Mouse (Mus musculus) layer of hippocampus, adult 18-20 months (tissue): ENCODE data around the gene Slc1a3. TPM values are rescaled to one million over a fixed set of nuclear protein-coding genes. Genes with fewer than 3 reads are reported as not detected.

Experiments
- DNase-seq, 2 experiments: peaks; one replicate each; pipeline ENCODE4 v3.0.0; 2022; ENCODE audit warnings: low spot score in 2 of 2
- total RNA-seq, 2 experiments: library from RNA; stranded (reverse); gene quantifications; 2 replicates each; pipeline ENCODE4 v1.2.3; 2021

The Slc1a3 gene
- total RNA-seq, 2 experiments from 2014 or later: 371 to 373 TPM

GRCm38 (mm10) chr15:8659977-8660376 lies 50.6 kb downstream of the Slc1a3 start:
- DNase-seq: no peak

- DNase-seq: peak in 1 of 2 experiments; percentile 47
Measured at GRCm38 (mm10) chr15:8659483-8659971, 51.0 kb downstream of the Slc1a3 start.

DNA sequence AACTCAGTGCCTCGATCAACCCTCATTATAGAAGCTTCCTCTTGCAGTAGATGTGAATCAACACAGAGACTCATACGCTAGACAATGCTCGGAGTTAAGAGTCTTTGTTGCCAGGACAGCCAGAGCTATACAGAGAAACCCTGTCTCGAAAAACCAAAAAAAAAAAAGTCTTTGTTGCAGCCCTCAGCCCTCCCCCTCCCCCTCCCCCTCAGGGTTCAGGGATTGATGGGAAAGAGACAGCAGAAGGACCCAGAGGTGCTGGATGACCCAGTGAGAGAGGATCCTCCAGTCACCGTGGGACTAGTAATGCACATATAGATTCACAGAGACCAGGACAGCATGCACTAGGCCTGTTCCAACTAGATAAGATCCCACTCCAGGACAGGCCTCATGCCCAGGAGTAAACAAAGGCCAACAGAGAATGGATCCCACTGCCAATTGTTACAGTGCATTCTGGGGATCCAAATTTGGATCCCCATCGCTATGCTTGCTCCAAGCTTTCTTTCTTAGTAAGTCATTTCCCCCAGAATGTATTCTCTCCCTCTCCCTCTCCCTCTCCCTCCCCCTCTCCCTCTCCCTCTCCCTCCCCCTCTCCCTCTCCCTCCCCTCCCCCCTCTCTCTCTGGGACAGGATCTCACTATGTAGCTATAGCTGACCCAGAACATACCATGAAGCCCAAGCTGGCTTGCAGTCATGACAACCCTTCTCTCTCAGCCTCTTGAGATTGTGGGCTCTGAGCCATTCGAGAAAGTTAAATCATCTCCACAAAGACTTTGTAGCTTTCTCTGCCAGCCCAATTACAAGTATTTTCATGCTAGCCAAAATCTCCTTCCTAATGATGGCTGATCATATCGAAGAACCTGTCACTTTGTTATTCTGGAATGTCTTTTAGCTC lies 52.2 kb downstream of the Slc1a3 start:
- no peak for DNase-seq

DNA sequence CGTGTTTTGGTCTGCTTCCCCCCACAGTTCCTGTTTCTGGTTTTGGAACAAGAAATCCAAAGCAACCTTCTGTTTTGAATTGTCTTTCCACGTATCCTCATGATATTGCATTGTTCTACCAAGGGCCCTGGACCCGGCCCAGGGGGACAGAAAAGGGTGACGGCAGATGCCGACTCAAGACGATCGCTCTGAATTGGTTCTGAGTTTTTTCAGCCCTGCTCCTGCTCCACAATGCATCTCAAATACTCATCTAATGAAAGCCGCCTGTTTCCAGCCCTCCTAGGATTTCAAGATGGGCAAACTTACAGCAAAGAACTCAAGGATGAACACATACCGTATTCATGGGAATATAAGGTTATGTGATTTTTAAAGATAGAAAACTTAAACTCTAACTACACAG lies 55.3 kb downstream of the Slc1a3 start:
- no peak for DNase-seq

DNA sequence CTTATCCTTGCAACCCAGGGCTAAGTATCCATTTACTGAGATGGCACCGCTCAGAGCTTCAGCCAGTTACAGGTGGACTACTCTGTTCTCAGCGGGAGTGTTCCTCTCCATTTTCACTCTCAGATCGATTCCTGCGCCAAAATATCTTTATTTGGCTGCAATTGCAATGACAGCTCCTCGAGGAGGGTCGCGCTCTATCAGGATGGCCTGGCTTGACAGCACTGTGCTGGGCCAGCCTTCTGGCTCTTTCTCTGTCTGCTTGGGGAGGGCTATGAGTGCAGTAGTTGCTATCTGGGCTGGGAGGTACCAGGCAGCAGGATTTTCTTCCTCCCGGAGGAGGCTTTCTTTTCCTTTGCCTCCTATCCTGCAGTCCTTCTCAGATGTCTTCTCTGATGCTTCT lies 57.9 kb downstream of the Slc1a3 start:
- no peak for DNase-seq

DNA sequence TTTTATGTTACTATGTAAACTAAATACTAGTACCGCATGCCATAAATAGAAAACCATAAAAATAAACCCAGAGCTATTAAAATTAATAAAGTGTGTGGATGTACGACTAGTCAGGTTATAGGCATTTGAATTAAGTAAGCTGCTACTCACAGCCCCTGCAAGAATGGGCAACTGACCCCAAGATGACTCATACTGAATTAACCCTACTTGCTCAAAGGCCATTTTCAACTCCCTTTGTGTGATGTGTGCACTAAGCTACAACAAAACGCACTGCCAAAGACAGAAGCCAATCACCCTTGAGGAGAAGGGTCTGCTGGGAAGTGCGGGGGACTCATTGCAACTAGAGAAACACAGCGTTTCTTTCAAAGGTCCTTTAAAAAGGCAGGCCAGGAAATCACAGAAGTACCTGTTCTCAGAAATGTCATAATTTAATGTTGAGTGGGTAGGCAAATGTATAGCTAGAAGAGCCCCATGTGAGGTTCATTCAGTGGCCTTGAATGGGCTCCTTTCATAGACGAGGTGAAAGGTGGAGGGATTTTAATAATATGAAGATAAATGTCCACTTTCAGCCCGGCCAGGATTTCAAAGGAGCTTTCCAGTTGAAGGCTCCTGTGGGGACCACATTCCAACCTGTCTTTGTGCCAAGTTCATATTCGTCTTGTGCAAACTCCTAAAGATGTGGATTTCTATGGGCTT lies 66.4 kb downstream of the Slc1a3 start:
- DNase-seq: no peak

DNA sequence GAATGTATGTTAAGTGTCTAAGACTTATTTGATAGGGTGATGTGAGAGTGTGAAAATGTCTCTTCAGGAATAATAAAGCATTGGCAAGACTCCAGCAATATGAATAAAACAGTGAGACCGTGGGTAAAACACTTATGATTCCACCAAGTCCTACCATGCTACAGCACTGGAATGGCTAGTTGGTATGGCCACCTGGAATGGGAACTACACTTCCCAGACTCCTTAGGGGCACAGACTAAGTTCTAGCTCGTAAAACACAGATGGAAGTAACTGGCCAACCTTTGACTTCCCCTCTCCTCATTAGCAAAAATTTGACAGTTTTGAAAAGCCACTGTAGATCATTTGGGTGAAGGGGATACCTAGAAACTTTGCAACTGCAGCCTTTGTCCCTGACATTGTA lies 70.7 kb downstream of the Slc1a3 start:
- DNase-seq: no peak

- no peak for DNase-seq
Measured at GRCm38 (mm10) chr15:8638568-8639325, 71.8 kb downstream of the Slc1a3 start.

DNA sequence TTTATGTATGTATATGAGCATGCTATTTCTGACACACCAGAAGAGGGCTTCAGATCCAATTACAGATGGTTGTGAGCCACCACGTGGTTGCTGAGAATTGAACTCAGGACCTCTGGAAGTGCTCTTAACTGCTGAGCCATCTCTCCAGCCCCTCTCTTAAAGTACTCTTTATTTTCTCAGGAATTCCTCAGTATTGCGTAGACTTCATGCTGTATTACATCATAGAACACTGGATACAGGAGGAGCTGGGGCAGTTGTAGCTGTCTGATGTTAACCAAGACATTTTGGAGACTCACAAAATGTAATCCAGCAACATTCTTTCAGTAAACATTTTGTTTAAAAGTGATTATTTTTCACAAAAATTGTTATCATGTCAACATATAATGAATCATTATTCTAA lies 73.3 kb downstream of the Slc1a3 start:
- DNase-seq: no peak

- DNase-seq: no peak
Measured at GRCm38 (mm10) chr15:8635974-8636373, 74.6 kb downstream of the Slc1a3 start.

GRCm38 (mm10) chr15:8634807-8635206 lies 75.8 kb downstream of the Slc1a3 start:
- DNase-seq: no peak

DNA sequence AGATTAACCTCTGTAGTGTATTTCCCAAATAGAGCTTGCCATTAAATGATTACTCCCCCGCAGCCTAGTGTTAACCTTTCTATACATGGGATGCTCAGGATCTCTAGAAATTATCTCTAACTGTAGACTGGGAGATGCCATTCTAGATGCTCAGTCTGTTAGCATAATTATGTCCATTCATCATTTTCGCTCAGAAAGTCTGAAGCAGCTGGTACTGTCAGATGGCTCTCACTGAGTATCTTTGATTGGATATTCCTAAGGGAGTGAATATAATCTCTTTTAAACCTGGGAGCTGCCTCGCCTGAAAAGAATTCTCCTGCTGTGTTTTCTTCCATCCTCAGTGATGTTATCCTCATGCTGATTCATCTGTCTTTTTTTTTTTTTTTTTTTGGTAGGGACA lies 76.2 kb downstream of the Slc1a3 start:
- peak in 1 of 2 experiments; percentile 60 for DNase-seq

GRCm38 (mm10) chr15:8633375-8633774 lies 77.2 kb downstream of the Slc1a3 start:
- DNase-seq: peak in 1 of 2 experiments; percentile 73

DNA sequence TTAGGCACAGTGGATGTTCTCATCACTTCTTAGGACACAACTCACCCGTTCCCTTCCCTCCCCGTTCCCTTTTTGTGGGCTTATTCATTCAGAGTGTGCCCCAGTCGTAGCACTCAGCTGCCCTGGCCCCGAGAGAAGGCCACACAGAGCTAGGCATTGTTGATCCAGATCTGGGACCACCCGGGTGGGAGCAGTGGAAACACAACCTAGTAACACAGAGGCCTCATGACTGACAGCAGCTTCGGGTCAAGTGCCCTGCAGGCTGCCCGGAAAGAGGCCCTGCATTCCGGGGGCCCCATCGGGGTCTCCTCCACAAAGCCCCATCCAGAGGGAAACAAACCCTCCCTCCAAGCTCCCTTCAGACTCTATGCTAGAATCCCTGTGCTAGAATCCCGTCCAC lies 78.2 kb downstream of the Slc1a3 start:
- no peak for DNase-seq

- DNase-seq: peak; percentile 61 to 87
Measured at GRCm38 (mm10) chr15:8629317-8629831, 81.2 kb downstream of the Slc1a3 start.

GRCm38 (mm10) chr15:8628150-8628549 lies 82.4 kb downstream of the Slc1a3 start:
- DNase-seq: no peak

DNA sequence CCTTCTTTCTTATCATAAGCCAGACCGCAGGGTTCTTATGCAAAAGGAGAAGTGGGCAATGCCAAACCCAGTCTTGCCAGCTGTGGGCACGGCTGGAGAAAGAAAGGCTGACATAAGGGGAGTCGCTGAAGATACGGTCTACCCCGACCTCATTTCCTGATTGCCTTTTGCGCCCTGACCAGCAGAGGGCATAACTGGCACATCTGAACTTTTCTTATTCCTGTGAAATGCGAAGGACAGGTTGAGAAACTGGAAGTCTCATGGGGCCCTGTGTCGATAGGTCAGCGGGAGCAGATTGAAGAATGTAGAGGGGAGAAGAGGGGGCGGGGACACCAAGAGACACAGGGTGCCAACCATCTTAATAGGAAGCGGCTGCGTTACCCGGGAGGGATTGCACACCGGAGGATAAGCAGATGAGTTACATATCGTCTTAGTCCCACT lies 83.4 kb downstream of the Slc1a3 start:
- peak; percentile 45 to 82 for DNase-seq

DNA sequence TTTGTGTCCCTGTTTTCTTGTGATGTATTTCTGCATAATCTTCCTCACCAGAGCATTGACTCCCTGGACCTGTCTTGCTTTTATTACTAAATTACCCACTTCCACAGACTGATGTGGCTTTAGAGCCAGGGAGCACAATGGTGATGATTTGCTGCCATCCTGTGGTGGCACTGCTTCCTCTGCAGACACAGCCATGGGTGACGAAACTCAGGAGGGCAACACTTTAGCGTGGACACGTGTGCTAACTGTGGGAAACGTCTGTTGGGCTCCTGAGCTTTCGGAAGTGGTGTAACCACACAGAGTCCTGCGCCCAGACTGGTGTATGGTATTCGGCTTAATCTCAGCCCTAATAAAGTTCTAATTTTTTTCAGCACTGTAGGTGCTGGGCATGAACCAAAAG lies 85.2 kb downstream of the Slc1a3 start:
- DNase-seq: peak; percentile 20 to 57

- DNase-seq: no peak
Measured at GRCm38 (mm10) chr15:8623879-8624278, 86.7 kb downstream of the Slc1a3 start.

DNA sequence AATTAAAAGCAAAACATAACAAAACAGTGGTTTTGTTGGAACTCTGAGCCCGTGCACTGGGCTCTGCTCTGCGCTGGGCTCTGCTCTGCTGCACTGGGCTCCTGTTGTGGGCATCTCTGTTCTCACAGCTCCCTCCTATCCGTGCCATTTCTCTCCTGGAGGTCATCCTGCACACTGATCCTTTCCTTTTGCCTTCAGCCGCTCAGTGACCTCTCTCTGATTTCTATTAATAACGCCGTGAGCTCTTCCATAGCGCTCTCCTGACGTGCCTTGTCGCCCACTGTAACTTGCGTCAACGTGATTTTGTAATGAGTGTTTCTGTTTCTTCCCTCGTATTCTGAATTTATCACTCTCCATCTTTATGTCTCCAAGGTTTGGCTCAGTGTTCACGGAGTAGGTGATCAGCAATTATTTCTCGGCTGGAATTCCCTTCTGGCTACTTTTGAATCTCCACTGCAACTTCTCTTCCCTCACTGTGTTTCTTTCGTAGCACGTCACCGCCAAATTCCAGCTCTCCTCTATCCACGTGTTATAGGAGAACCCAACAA lies 91.0 kb downstream of the Slc1a3 start:
- no peak for DNase-seq

DNA sequence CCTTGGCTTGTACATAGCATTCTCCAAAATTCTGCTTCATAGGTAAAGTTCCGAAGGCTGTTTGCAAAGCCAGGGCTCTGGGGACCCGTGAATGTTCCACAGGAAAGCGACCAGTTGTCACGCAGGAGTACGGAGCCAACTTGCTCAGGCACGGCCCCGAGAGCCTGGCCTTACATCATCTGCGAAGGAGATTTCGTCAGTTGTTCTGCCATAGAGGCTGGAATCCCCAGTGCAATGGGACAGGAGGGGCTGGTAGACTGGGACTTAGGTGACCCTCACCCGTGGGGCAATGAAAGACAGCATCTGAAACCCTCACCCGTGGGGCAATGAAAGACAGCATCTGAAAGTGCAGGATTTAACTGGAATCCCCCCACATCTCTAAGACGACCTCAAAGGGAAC lies 94.3 kb downstream of the Slc1a3 start:
- DNase-seq: no peak
